Mouse (Mus musculus): ENCODE measurements around the gene Olfr1229. TPM values are rescaled to one million over a fixed set of nuclear protein-coding genes. Genes with fewer than 3 reads are reported as not detected.

Gene Olfr1229
- not detected for polyA plus RNA-seq (2015; fragmentation: Illumina TruSeq; extraction: RNeasy Lipid Tissue Mini Kit (QIAGEN cat#74804); ENCODE audit: low read depth, low replicate concordance)

GRCm38 (mm10) chr2:89287914-89288313 is at the start of gene Olfr1229:
Gene Olfr1229 (minus strand): TSS chr2:89288014.

GRCm38 (mm10) chr2:89329575-89329974 is 41.8 kb upstream of the Olfr1229 start, which contains the start of gene Olfr1232:
Gene Olfr1232 (minus strand): TSS chr2:89329675.

GRCm38 (mm10) chr2:89306974-89307373 is 19.2 kb upstream of the Olfr1229 start, which contains the start of gene Olfr1231:
Gene Olfr1231 (minus strand): TSS chr2:89307074.

DNA sequence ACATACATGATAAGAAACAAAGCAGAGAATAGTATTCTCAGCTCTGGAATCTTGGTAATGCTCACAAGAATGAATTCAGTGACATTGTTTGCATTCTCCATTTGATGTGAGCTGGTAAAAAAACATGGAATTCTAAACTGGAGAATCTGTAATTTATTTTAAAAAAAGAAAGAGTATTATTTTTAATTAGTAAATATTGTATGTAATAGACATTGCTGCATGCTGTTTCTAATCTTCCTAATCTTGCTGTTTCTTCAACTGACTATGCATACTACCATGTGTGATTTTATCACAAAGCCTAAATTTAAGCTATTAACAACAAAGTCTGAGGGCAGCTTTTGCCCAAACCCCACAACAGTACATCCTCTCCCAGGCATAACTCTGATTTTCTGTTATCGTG is 9.4 kb upstream of the Olfr1229 start, which contains the start of gene Olfr1230:
Gene Olfr1230, minus strand, starts transcription at position 101 of the 400 bp plus-strand sequence.

GRCm38 (mm10) chr2:89253962-89254361 is 33.9 kb downstream of the Olfr1229 start, which contains the start of gene Olfr1228:
Gene Olfr1228 (minus strand): TSS chr2:89254062.

Other genes with a start within 250 kb of the Olfr1229 start
- gene Olfr1218, start 226.8 kb downstream of the Olfr1229 start, polyA plus RNA-seq (2015; fragmentation: Illumina TruSeq; extraction: RNeasy Lipid Tissue Mini Kit (QIAGEN cat#74804); ENCODE audit: low read depth, low replicate concordance) = not detected
- not detected for gene Olfr1219, start 204.5 kb downstream of the Olfr1229 start, polyA plus RNA-seq (2015; fragmentation: Illumina TruSeq; extraction: RNeasy Lipid Tissue Mini Kit (QIAGEN cat#74804); ENCODE audit: low read depth, low replicate concordance)
- not detected for gene Olfr1220, start 181.2 kb downstream of the Olfr1229 start, polyA plus RNA-seq (2015; fragmentation: Illumina TruSeq; extraction: RNeasy Lipid Tissue Mini Kit (QIAGEN cat#74804); ENCODE audit: low read depth, low replicate concordance)
- gene Olfr1221, start 170.7 kb downstream of the Olfr1229 start, polyA plus RNA-seq (2015; fragmentation: Illumina TruSeq; extraction: RNeasy Lipid Tissue Mini Kit (QIAGEN cat#74804); ENCODE audit: low read depth, low replicate concordance) = not detected
- not detected for gene Olfr1222, start 155.0 kb downstream of the Olfr1229 start, polyA plus RNA-seq (2015; fragmentation: Illumina TruSeq; extraction: RNeasy Lipid Tissue Mini Kit (QIAGEN cat#74804); ENCODE audit: low read depth, low replicate concordance)
- gene Olfr1223, start 136.5 kb downstream of the Olfr1229 start, polyA plus RNA-seq (2015; fragmentation: Illumina TruSeq; extraction: RNeasy Lipid Tissue Mini Kit (QIAGEN cat#74804); ENCODE audit: low read depth, low replicate concordance) = not detected
- gene Olfr1224-ps1, start 123.9 kb downstream of the Olfr1229 start, polyA plus RNA-seq (2015; fragmentation: Illumina TruSeq; extraction: RNeasy Lipid Tissue Mini Kit (QIAGEN cat#74804); ENCODE audit: low read depth, low replicate concordance) = not detected
- not detected for gene Olfr1225, start 113.3 kb downstream of the Olfr1229 start, polyA plus RNA-seq (2015; fragmentation: Illumina TruSeq; extraction: RNeasy Lipid Tissue Mini Kit (QIAGEN cat#74804); ENCODE audit: low read depth, low replicate concordance)
- not detected for gene Olfr1226, start 88.0 kb downstream of the Olfr1229 start, polyA plus RNA-seq (2015; fragmentation: Illumina TruSeq; extraction: RNeasy Lipid Tissue Mini Kit (QIAGEN cat#74804); ENCODE audit: low read depth, low replicate concordance)
- gene Olfr1228, start 34.0 kb downstream of the Olfr1229 start, polyA plus RNA-seq (2015; fragmentation: Illumina TruSeq; extraction: RNeasy Lipid Tissue Mini Kit (QIAGEN cat#74804); ENCODE audit: low read depth, low replicate concordance) = not detected
- gene Olfr1230, start 9.3 kb upstream of the Olfr1229 start, polyA plus RNA-seq (2015; fragmentation: Illumina TruSeq; extraction: RNeasy Lipid Tissue Mini Kit (QIAGEN cat#74804); ENCODE audit: low read depth, low replicate concordance) = not detected
- not detected for gene Olfr1231, start 19.1 kb upstream of the Olfr1229 start, polyA plus RNA-seq (2015; fragmentation: Illumina TruSeq; extraction: RNeasy Lipid Tissue Mini Kit (QIAGEN cat#74804); ENCODE audit: low read depth, low replicate concordance)
- gene Olfr1232, start 41.7 kb upstream of the Olfr1229 start, polyA plus RNA-seq (2015; fragmentation: Illumina TruSeq; extraction: RNeasy Lipid Tissue Mini Kit (QIAGEN cat#74804); ENCODE audit: low read depth, low replicate concordance) = not detected
- not detected for gene Olfr1233, start 54.4 kb upstream of the Olfr1229 start, polyA plus RNA-seq (2015; fragmentation: Illumina TruSeq; extraction: RNeasy Lipid Tissue Mini Kit (QIAGEN cat#74804); ENCODE audit: low read depth, low replicate concordance)
- not detected for gene Olfr1234, start 76.9 kb upstream of the Olfr1229 start, polyA plus RNA-seq (2015; fragmentation: Illumina TruSeq; extraction: RNeasy Lipid Tissue Mini Kit (QIAGEN cat#74804); ENCODE audit: low read depth, low replicate concordance)
- not detected for gene Olfr1238, start 121.7 kb upstream of the Olfr1229 start, polyA plus RNA-seq (2015; fragmentation: Illumina TruSeq; extraction: RNeasy Lipid Tissue Mini Kit (QIAGEN cat#74804); ENCODE audit: low read depth, low replicate concordance)
- gene Olfr1239, start 132.4 kb upstream of the Olfr1229 start, polyA plus RNA-seq (2015; fragmentation: Illumina TruSeq; extraction: RNeasy Lipid Tissue Mini Kit (QIAGEN cat#74804); ENCODE audit: low read depth, low replicate concordance) = not detected
- gene Olfr1240, start 155.0 kb upstream of the Olfr1229 start, polyA plus RNA-seq (2015; fragmentation: Illumina TruSeq; extraction: RNeasy Lipid Tissue Mini Kit (QIAGEN cat#74804); ENCODE audit: low read depth, low replicate concordance) = not detected
- gene Olfr1241, start 199.1 kb upstream of the Olfr1229 start, polyA plus RNA-seq (2015; fragmentation: Illumina TruSeq; extraction: RNeasy Lipid Tissue Mini Kit (QIAGEN cat#74804); ENCODE audit: low read depth, low replicate concordance) = not detected
- gene Olfr1242, start 210.3 kb upstream of the Olfr1229 start, polyA plus RNA-seq (2015; fragmentation: Illumina TruSeq; extraction: RNeasy Lipid Tissue Mini Kit (QIAGEN cat#74804); ENCODE audit: low read depth, low replicate concordance) = not detected
- gene Olfr1243, start 243.5 kb upstream of the Olfr1229 start, polyA plus RNA-seq (2015; fragmentation: Illumina TruSeq; extraction: RNeasy Lipid Tissue Mini Kit (QIAGEN cat#74804); ENCODE audit: low read depth, low replicate concordance) = not detected

Data from brain, adult 10 weeks (tissue).